Comparison of ENCODE assay signal across 14 mouse cellular contexts in genomic region chr14:48132241-48132640, GRCm38 (mm10). TPM values are rescaled to one million over a fixed set of nuclear protein-coding genes. Genes with fewer than 3 reads are reported as not detected.
DNase-seq lines count a peak whose midpoint lies in the region; ATAC-seq and TF ChIP-seq lines count a peak whose summit lies in the region.
"Had no signal": no experiment of that assay in that cellular context is flagged by ENCODE, and none has a peak within 500 bp of the region (broad histone marks: within the 10 kb centered on the region; RNA-seq: fewer than 3 reads in every experiment).

No protein-coding gene starts in this region.

- no peaks in the 10 kb centered on the region for H3K36me3 ChIP-seq in heart, embryonic 13.5 days
- H3K36me3 ChIP-seq in embryonic facial prominence, embryonic 10.5 days (replicated peaks), result 0 out of 2 replicates have a peak, but pooled peaks cover 2% of the 10 kb centered on the region
- H3K36me3 ChIP-seq: limb, embryonic 12.5 days; midbrain, embryonic 13.5 days had no signal

- DNase-seq in cerebellum, adult 9-11 months, result peak; percentile 7
- no peak for DNase-seq in cerebellum, postnatal 10 days
- DNase-seq in heart, postnatal 4 days, result no peak
- no peak for DNase-seq in layer of hippocampus, adult 2 months (ENCODE audit: low spot score in 2 of 2)
- no peak for DNase-seq in layer of hippocampus, postnatal 10 days (ENCODE audit: low spot score in 2 of 2)
- no peak for DNase-seq in embryonic facial prominence, embryonic 10.5 days (ENCODE audit: low spot score)
- DNase-seq in retina, postnatal 1 day, result no peak
- DNase-seq: cerebellum, postnatal 36 days; right cerebral cortex, postnatal 14 days; thymus, postnatal 14 days had no signal

- ATAC-seq in heart, embryonic 13.5 days (ENCODE audit: extremely low read depth, insufficient number of reproducible peaks, low FRiP score, low TSS enrichment), result no peak
- ATAC-seq: midbrain, embryonic 13.5 days had no signal

- peaks cover 55% of the 10 kb centered on the region for H3K27me3 ChIP-seq in heart, embryonic 13.5 days (replicated peaks)
- H3K27me3 ChIP-seq in embryonic facial prominence, embryonic 10.5 days (replicated peaks; ENCODE audit: low read depth, poor library complexity, severe bottlenecking), result no peaks in the 10 kb centered on the region
- H3K27me3 ChIP-seq: limb, embryonic 12.5 days; Patski had no signal

- no peaks in the 10 kb centered on the region for H3K9me3 ChIP-seq in heart, embryonic 13.5 days
- no peaks in the 10 kb centered on the region for H3K9me3 ChIP-seq in embryonic facial prominence, embryonic 10.5 days
- H3K9me3 ChIP-seq: limb, embryonic 12.5 days; midbrain, embryonic 13.5 days had no signal

- no peak overlapping the region for H3K9ac ChIP-seq in heart, embryonic 13.5 days
- H3K9ac ChIP-seq: limb, embryonic 12.5 days; midbrain, embryonic 13.5 days had no signal

- H3K4me3 ChIP-seq in heart, embryonic 13.5 days, result no peak overlapping the region
- no peak overlapping the region for H3K4me3 ChIP-seq in layer of hippocampus, adult 2 months
- H3K4me3 ChIP-seq in embryonic facial prominence, embryonic 10.5 days, result no peak overlapping the region
- H3K4me3 ChIP-seq: limb, embryonic 12.5 days; midbrain, embryonic 13.5 days had no signal

- WGBS in heart, embryonic 13.5 days, result 70% methylated on average over 3 of the region's 3 CpGs
- WGBS in embryonic facial prominence, embryonic 10.5 days, result 44% methylated on average over 3 of the region's 3 CpGs

- TF ChIP-seq CTCF in layer of hippocampus, adult 2 months (conservative IDR thresholded peaks at IDR 0.05), result no peak

- H3K4me1 ChIP-seq in heart, embryonic 13.5 days, result peaks cover 57% of the 10 kb centered on the region
- H3K4me1 ChIP-seq in embryonic facial prominence, embryonic 10.5 days, result peaks cover 94% of the 10 kb centered on the region

- peak overlapping the region; percentile 46 for H3K27ac ChIP-seq in heart, embryonic 13.5 days (replicated peaks)
- peak overlapping the region; percentile 70 for H3K27ac ChIP-seq in layer of hippocampus, adult 2 months
- H3K27ac ChIP-seq in embryonic facial prominence, embryonic 10.5 days (replicated peaks), result peak overlapping the region; percentile 60
- H3K27ac ChIP-seq: limb, embryonic 12.5 days; midbrain, embryonic 13.5 days had no signal

- H3K4me2 ChIP-seq in heart, embryonic 13.5 days, result no peak overlapping the region
- H3K4me2 ChIP-seq: midbrain, embryonic 13.5 days had no signal

RNA-seq across cellular contexts. Expression of gene Peli2, which starts 11.6 kb away (rescaled TPM):
- 2.9 and 3.7 TPM in 2 replicates for polyA plus RNA-seq in heart, embryonic 13.5 days (2015; fragmentation: Nextera tagmentation; extraction: Ambion mirVana)
- 10 to 100 TPM; 12.1 to 12.8 TPM for total RNA-seq in heart, postnatal 4 days (2021)
- total RNA-seq in layer of hippocampus, adult 2 months (2021), result 10 to 100 TPM; 19.3 to 23.2 TPM
- 10 to 100 TPM; 20.4 to 23.5 TPM for total RNA-seq in layer of hippocampus, postnatal 10 days (2021)
- polyA plus RNA-seq in embryonic facial prominence, embryonic 10.5 days (2016; fragmentation: Nextera tagmentation; extraction: Ambion mirVana), result 8.0 and 9.4 TPM in 2 replicates
